Mouse (Mus musculus): ENCODE measurements around the gene Spopl.

- TF ChIP-seq POLR2A (IDR thresholded peaks at IDR 0.05; ENCODE audit: extremely low read depth, insufficient read depth, low read length) (no peak), CTCF (IDR thresholded peaks at IDR 0.05; ENCODE audit: extremely low read depth, insufficient read depth, low read length) (no peak)
These were observed 6.7 kb downstream of the Spopl start for GRCm38 (mm10) chr2:23565081-23565801.
